Mouse (Mus musculus): ENCODE measurements around the gene Lpp. TPM values are rescaled to one million over a fixed set of nuclear protein-coding genes. Genes with fewer than 3 reads are reported as not detected.

The Lpp gene
- polyA plus RNA-seq, 1 experiment from 2014 or later, result 37.9 TPM

- Histone ChIP-seq H3K27me3 (replicated peaks) (no peaks in the 10 kb centered on the region), H3K4me1 (peaks cover 60% of the 10 kb centered on the region), H3K27ac (replicated peaks) (peak overlapping the region; percentile 94), H3K9ac (peak overlapping the region; percentile 59), H3K4me3 (no peak overlapping the region), H3K9me3 (peaks cover 3% of the 10 kb centered on the region; the same call in 1 of the 2 replicates), H3K36me3 (peaks cover 11% of the 10 kb centered on the region), H3K4me2 (peak overlapping the region; percentile 25)
- ATAC-seq (ENCODE audit: extremely low read depth, insufficient number of reproducible peaks, low FRiP score, low TSS enrichment), result peak; percentile 49; the same call in 1 of the 2 replicates
- WGBS, result 30% methylated on average over 6 of the region's 6 CpGs
Measured at GRCm38 (mm10) chr16:24487782-24488241, 94.5 kb downstream of the Lpp start.

- no peak overlapping the region for H3K4me3 ChIP-seq
- H3K9ac ChIP-seq, result peak overlapping the region; percentile 63; the same call in 1 of the 2 replicates
- H3K9me3 ChIP-seq, result peaks cover 3% of the 10 kb centered on the region; the same call in 1 of the 2 replicates
- no peak overlapping the region for H3K4me2 ChIP-seq
- H3K4me1 ChIP-seq, result peaks cover 74% of the 10 kb centered on the region
- H3K27me3 ChIP-seq (replicated peaks), result no peaks in the 10 kb centered on the region
- 79% methylated on average over 8 of the region's 8 CpGs for WGBS
- H3K27ac ChIP-seq (replicated peaks), result peak overlapping the region; percentile 94
- H3K36me3 ChIP-seq, result peaks cover 11% of the 10 kb centered on the region
- no peak for ATAC-seq (ENCODE audit: extremely low read depth, insufficient number of reproducible peaks, low FRiP score, low TSS enrichment)
Measured at GRCm38 (mm10) chr16:24489516-24490285, 96.4 kb downstream of the Lpp start.

- Histone ChIP-seq H3K27ac (replicated peaks) (peak overlapping the region; percentile 94), H3K9ac (peak overlapping the region; percentile 63), H3K4me2 (no peak overlapping the region), H3K9me3 (no peaks in the 10 kb centered on the region), H3K36me3 (peaks cover 6% of the 10 kb centered on the region; the same call in 1 of the 2 replicates), H3K4me1 (peaks cover 86% of the 10 kb centered on the region), H3K4me3 (no peak overlapping the region), H3K27me3 (replicated peaks) (no peaks in the 10 kb centered on the region)
- WGBS, result 51% methylated on average over 18 of the region's 18 CpGs
- no peak; the same call in 1 of the 2 replicates for ATAC-seq (ENCODE audit: extremely low read depth, insufficient number of reproducible peaks, low FRiP score, low TSS enrichment)
Measured at GRCm38 (mm10) chr16:24490751-24491485, 97.6 kb downstream of the Lpp start.

GRCm38 (mm10) chr16:24491486-24491758 is 98.1 kb downstream of the Lpp start:
- Histone ChIP-seq H3K9ac (peak overlapping the region; percentile 63; the same call in 1 of the 2 replicates), H3K4me1 (peaks cover 91% of the 10 kb centered on the region)
- WGBS, result 54% methylated on average over 2 of the region's 2 CpGs

GRCm38 (mm10) chr16:24492194-24492940 is 99.1 kb downstream of the Lpp start:
- no peak for ATAC-seq (ENCODE audit: extremely low read depth, insufficient number of reproducible peaks, low FRiP score, low TSS enrichment)
- no peak overlapping the region for H3K4me2 ChIP-seq
- no peaks in the 10 kb centered on the region for H3K9me3 ChIP-seq
- H3K4me3 ChIP-seq, result no peak overlapping the region
- H3K9ac ChIP-seq, result 0 out of 2 replicates have a peak overlapping the region, but pooled peaks have one; percentile 2
- 26% methylated on average over 4 of the region's 4 CpGs for WGBS
- H3K27ac ChIP-seq (replicated peaks), result peak overlapping the region; percentile 94
- no peaks in the 10 kb centered on the region for H3K27me3 ChIP-seq (replicated peaks)
- peaks cover 95% of the 10 kb centered on the region for H3K4me1 ChIP-seq
- no peaks in the 10 kb centered on the region for H3K36me3 ChIP-seq

More at GRCm38 (mm10) chr16:24491486-24491758, 98.1 kb downstream of the Lpp start:
- Histone ChIP-seq H3K4me2 (no peak overlapping the region), H3K4me3 (no peak overlapping the region), H3K27ac (replicated peaks) (peak overlapping the region; percentile 94), H3K27me3 (replicated peaks) (no peaks in the 10 kb centered on the region), H3K36me3 (peaks cover 6% of the 10 kb centered on the region; the same call in 1 of the 2 replicates), H3K9me3 (no peaks in the 10 kb centered on the region)
- ATAC-seq (ENCODE audit: extremely low read depth, insufficient number of reproducible peaks, low FRiP score, low TSS enrichment), result no peak

GRCm38 (mm10) chr16:24494531-24494930 is 101.2 kb downstream of the Lpp start:
- Histone ChIP-seq H3K27me3 (replicated peaks) (no peaks in the 10 kb centered on the region), H3K9me3 (no peaks in the 10 kb centered on the region), H3K27ac (replicated peaks) (peak overlapping the region; percentile 89), H3K4me2 (peak overlapping the region; percentile 9; the same call in 1 of the 2 replicates), H3K4me3 (no peak overlapping the region), H3K4me1 (peaks cover 85% of the 10 kb centered on the region), H3K9ac (peak overlapping the region; percentile 60), H3K36me3 (no peaks in the 10 kb centered on the region)
- ATAC-seq (ENCODE audit: extremely low read depth, insufficient number of reproducible peaks, low FRiP score, low TSS enrichment), result no peak
- 19% methylated on average over 6 of the region's 6 CpGs for WGBS

GRCm38 (mm10) chr16:24495461-24495860 is 102.2 kb downstream of the Lpp start:
- H3K9me3 ChIP-seq, result no peaks in the 10 kb centered on the region
- no peak for ATAC-seq (ENCODE audit: extremely low read depth, insufficient number of reproducible peaks, low FRiP score, low TSS enrichment)
- H3K4me1 ChIP-seq, result peaks cover 83% of the 10 kb centered on the region
- H3K4me3 ChIP-seq, result no peak overlapping the region
- no peak overlapping the region for H3K4me2 ChIP-seq
- H3K36me3 ChIP-seq, result no peaks in the 10 kb centered on the region
- H3K27ac ChIP-seq (replicated peaks), result peak overlapping the region; percentile 89
- 48% methylated on average over 4 of the region's 4 CpGs for WGBS
- H3K9ac ChIP-seq, result peak overlapping the region; percentile 48; the same call in 1 of the 2 replicates
- H3K27me3 ChIP-seq (replicated peaks), result no peaks in the 10 kb centered on the region

- Histone ChIP-seq H3K9ac (no peak overlapping the region), H3K4me2 (no peak overlapping the region), H3K27ac (replicated peaks) (peak overlapping the region; percentile 13; the same call in 1 of the 2 replicates), H3K27me3 (replicated peaks) (no peaks in the 10 kb centered on the region), H3K9me3 (no peaks in the 10 kb centered on the region), H3K36me3 (no peaks in the 10 kb centered on the region), H3K4me1 (peaks cover 83% of the 10 kb centered on the region), H3K4me3 (no peak overlapping the region)
- no peak for ATAC-seq (ENCODE audit: extremely low read depth, insufficient number of reproducible peaks, low FRiP score, low TSS enrichment)
- WGBS, result 84% methylated on average over 7 of the region's 7 CpGs
Measured at GRCm38 (mm10) chr16:24496635-24497034, 103.3 kb downstream of the Lpp start.

- no peak overlapping the region for H3K4me3 ChIP-seq
- H3K4me1 ChIP-seq, result peaks cover 83% of the 10 kb centered on the region
- peak overlapping the region; percentile 2; the same call in 1 of the 2 replicates for H3K27ac ChIP-seq (replicated peaks)
- H3K9me3 ChIP-seq, result no peaks in the 10 kb centered on the region
- no peak overlapping the region for H3K4me2 ChIP-seq
- H3K36me3 ChIP-seq, result no peaks in the 10 kb centered on the region
- 44% methylated on average over 2 of the region's 2 CpGs for WGBS
- ATAC-seq (ENCODE audit: extremely low read depth, insufficient number of reproducible peaks, low FRiP score, low TSS enrichment), result no peak
- H3K27me3 ChIP-seq (replicated peaks), result no peaks in the 10 kb centered on the region
- H3K9ac ChIP-seq, result no peak overlapping the region
Measured at GRCm38 (mm10) chr16:24497413-24497812, 104.1 kb downstream of the Lpp start.

GRCm38 (mm10) chr16:24498103-24498659 is 104.9 kb downstream of the Lpp start:
- Histone ChIP-seq H3K27ac (replicated peaks) (no peak overlapping the region), H3K4me3 (no peak overlapping the region), H3K4me2 (no peak overlapping the region), H3K9ac (no peak overlapping the region), H3K4me1 (peaks cover 83% of the 10 kb centered on the region), H3K36me3 (no peaks in the 10 kb centered on the region), H3K9me3 (no peaks in the 10 kb centered on the region), H3K27me3 (replicated peaks) (no peaks in the 10 kb centered on the region)
- no peak for ATAC-seq (ENCODE audit: extremely low read depth, insufficient number of reproducible peaks, low FRiP score, low TSS enrichment)
- WGBS, result 62% methylated on average over 5 of the region's 5 CpGs

Measured in heart, embryonic 13.5 days (tissue).